Mouse (Mus musculus): ENCODE data around the gene Ptges3.

- no peak for TF ChIP-seq CTCF (IDR thresholded peaks at IDR 0.05; ENCODE audit: borderline replicate concordance, extremely low read depth, insufficient read depth, insufficient read length)
- no peak for TF ChIP-seq POLR2A (IDR thresholded peaks at IDR 0.05; ENCODE audit: borderline replicate concordance, extremely low read depth, insufficient read depth, insufficient read length, poor library complexity, severe bottlenecking)
Observed at GRCm38 (mm10) chr10:128097587-128097971, 38.8 kb downstream of the Ptges3 start.
